Mouse (Mus musculus) urinary bladder, postnatal 14 days (tissue): ENCODE measurements at regions not wholly inside any gene's neighbourhood (a gene's known extent, or its start where the extent isn't known, plus 50 kb on each side); places are given as distances from the start of the nearest gene placed in this dataset.

Experiments used
- DNase-seq: peaks from one replicate; pipeline ENCODE4 v3.0.0; 2021; ENCODE audit warnings: low spot score

- DNase-seq = no peak
These were observed 672.2 kb upstream of the 4930452B06Rik start for GRCm38 (mm10) chr14:9338220-9338619.

- DNase-seq = no peak
These were observed 671.1 kb upstream of the 4930452B06Rik start for GRCm38 (mm10) chr14:9337107-9337506.

GRCm38 (mm10) chr14:9331593-9331992 is 665.6 kb upstream of the 4930452B06Rik start:
- no peak for DNase-seq

- no peak for DNase-seq
These were observed 664.7 kb upstream of the 4930452B06Rik start for GRCm38 (mm10) chr14:9330767-9331166.

GRCm38 (mm10) chr14:9329839-9330485 is 663.9 kb upstream of the 4930452B06Rik start:
- no peak for DNase-seq

- no peak for DNase-seq
These were observed 661.3 kb upstream of the 4930452B06Rik start for GRCm38 (mm10) chr14:9327344-9327743.

- DNase-seq = no peak
These were observed 653.8 kb upstream of the 4930452B06Rik start for GRCm38 (mm10) chr14:9319842-9320241.

GRCm38 (mm10) chr14:9318796-9319465 is 652.9 kb upstream of the 4930452B06Rik start:
- DNase-seq = no peak

GRCm38 (mm10) chr14:9315224-9315623 is 649.2 kb upstream of the 4930452B06Rik start:
- DNase-seq = no peak

- DNase-seq = no peak
These were observed 630.1 kb upstream of the 4930452B06Rik start for GRCm38 (mm10) chr14:9296145-9296544.

- DNase-seq = no peak
These were observed 628.5 kb upstream of the 4930452B06Rik start for GRCm38 (mm10) chr14:9294555-9294954.

- no peak for DNase-seq
These were observed 622.1 kb upstream of the 4930452B06Rik start for GRCm38 (mm10) chr14:9288103-9288502.

GRCm38 (mm10) chr14:9285606-9286002 is 619.6 kb upstream of the 4930452B06Rik start:
- DNase-seq = no peak

GRCm38 (mm10) chr14:9284976-9285605 is 619.1 kb upstream of the 4930452B06Rik start:
- peak; percentile 8 for DNase-seq

GRCm38 (mm10) chr14:9267282-9268091 is 601.4 kb upstream of the 4930452B06Rik start:
- DNase-seq = no peak

GRCm38 (mm10) chr14:9252017-9252416 is 586.0 kb upstream of the 4930452B06Rik start:
- no peak for DNase-seq

GRCm38 (mm10) chr14:9245266-9245665 is 579.2 kb upstream of the 4930452B06Rik start:
- no peak for DNase-seq

- no peak for DNase-seq
These were observed 577.3 kb upstream of the 4930452B06Rik start for GRCm38 (mm10) chr14:9243336-9243735.

- DNase-seq = no peak
These were observed 576.1 kb upstream of the 4930452B06Rik start for GRCm38 (mm10) chr14:9242118-9242517.

GRCm38 (mm10) chr14:9227670-9228069 is 561.6 kb upstream of the 4930452B06Rik start:
- DNase-seq = no peak

- no peak for DNase-seq
These were observed 534.2 kb upstream of the 4930452B06Rik start for GRCm38 (mm10) chr14:9200246-9200645.

GRCm38 (mm10) chr14:9192122-9192769 is 526.2 kb upstream of the 4930452B06Rik start:
- no peak for DNase-seq
